Mouse (Mus musculus): ENCODE data around the gene Micall2.

DNA sequence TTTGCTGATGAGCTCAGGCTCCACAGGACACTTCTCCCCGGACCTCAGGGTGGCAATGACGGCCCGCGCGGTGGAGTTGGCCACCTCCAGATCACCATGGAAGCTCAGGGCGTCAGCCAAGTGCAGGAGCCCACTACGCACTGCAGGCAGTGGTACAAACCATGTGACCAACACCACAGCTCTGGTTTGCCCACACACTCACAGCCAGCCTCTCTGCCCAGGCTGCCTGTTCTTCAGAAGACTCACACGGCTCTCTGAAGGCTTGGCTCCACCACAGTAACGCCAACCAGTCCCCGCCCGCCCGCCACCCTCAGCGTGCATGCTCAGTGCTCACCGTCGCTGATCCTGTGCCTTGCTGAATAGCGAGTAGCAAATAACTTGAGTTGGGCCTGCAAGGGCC lies 22.0 kb upstream of the Micall2 start:
- no peak for TF ChIP-seq CTCF (IDR thresholded peaks at IDR 0.05; ENCODE audit: extremely low read depth, insufficient read length, insufficient replicate concordance, low read depth, low read length)
- TF ChIP-seq POLR2A (IDR thresholded peaks at IDR 0.05; ENCODE audit: low read depth, low read length), result no peak
